ENCODE assay signal across 12 mouse cellular contexts in genomic region chr5:132102426-132102825, GRCm38 (mm10).
"Had no signal": no experiment of that assay in that cellular context is flagged by ENCODE, and none has a peak within 500 bp of the region (broad histone marks: within the 10 kb centered on the region; RNA-seq: fewer than 3 reads in every experiment).

No protein-coding gene starts in this region.

- DNase-seq: retina, postnatal 1 day; right cerebral cortex, adult 18-20 months; right cerebral cortex, postnatal 14 days; right cerebral cortex, postnatal 25 days; right cerebral cortex, postnatal 4 days; spleen, adult 18-20 months; thymus, adult 18-20 months; thymus, adult 2 months; thymus, postnatal 14 days; thymus, postnatal 25 days; thymus, postnatal 36 days; thymus, postnatal 4 days had no signal
